Mouse (Mus musculus): ENCODE results near the gene Postn.

DNA sequence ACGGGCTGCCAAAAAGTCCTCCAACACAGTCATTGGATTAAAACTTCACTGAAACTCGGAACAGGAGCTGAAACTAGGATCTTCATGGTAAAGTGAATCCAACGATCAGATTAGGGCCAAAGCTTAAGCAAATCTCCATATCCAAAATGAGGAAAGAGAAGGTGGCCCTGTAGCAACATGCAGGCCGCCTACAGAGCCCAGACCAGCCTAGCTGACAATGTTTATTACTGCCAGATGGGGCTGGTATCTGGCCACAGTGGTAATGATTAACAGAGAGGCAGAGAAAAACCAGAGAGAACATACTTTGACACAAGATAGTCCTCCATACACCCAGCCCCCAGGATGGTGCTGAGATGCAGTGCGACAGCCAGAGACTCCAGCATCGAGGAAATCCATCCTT lies 60.1 kb downstream of the Postn start:
- TF ChIP-seq CTCF (IDR thresholded peaks at IDR 0.05; ENCODE audit: borderline replicate concordance, insufficient read depth, low read depth, low read length) (no peak), POLR2A (IDR thresholded peaks at IDR 0.05; ENCODE audit: borderline replicate concordance, insufficient read depth, low read length) (no peak)

All from cerebellum, adult 2 months (tissue).